Mouse (Mus musculus) embryonic facial prominence, embryonic 14.5 days (tissue): ENCODE results near the gene Lrrc72. TPM values are rescaled to one million over a fixed set of nuclear protein-coding genes. Genes with fewer than 3 reads are reported as not detected.

Experiments
- ATAC-seq: fragments of 200-750 bp; cut with Nextera tagmentation; 2 replicates; pipeline ENCODE4 v1.8.0; 2017; ENCODE audit warnings: low read depth, moderate number of reproducible peaks, moderate TSS enrichment
- DNase-seq: peaks from one replicate; pipeline ENCODE4 v3.0.0-alpha.2; 2015; ENCODE audit warnings: low spot score
- H3K27ac ChIP-seq: fragments of 300-500 bp; sonication (generic); replicated peaks from 2 replicates; pipeline ENCODE4 v1.5.1; 2014; ENCODE audit warnings: low read depth, mild to moderate bottlenecking, low read length, moderate library complexity
- H3K27me3 ChIP-seq: fragments of 300-500 bp; sonication (generic); replicated peaks from 2 replicates; pipeline ENCODE4 v1.6.1; 2014; ENCODE audit warnings: low read length; ENCODE audit not compliant: control insufficient read depth, insufficient read depth
- H3K36me3 ChIP-seq: fragments of 300-500 bp; sonication (generic); 2 replicates; pipeline ENCODE4 v1.6.1; 2014; ENCODE audit warnings: low read length, mixed read lengths; ENCODE audit not compliant: control insufficient read depth, insufficient read depth
- H3K4me1 ChIP-seq: fragments of 300-500 bp; sonication (generic); 2 replicates; pipeline ENCODE4 v1.6.1; 2014; ENCODE audit warnings: antibody characterized with exemption, low read length; ENCODE audit not compliant: control insufficient read depth, insufficient read depth
- H3K4me2 ChIP-seq: fragments of 300-500 bp; sonication (generic); 2 replicates; pipeline ENCODE4 v1.6.1; 2014; ENCODE audit warnings: low read depth, mild to moderate bottlenecking, low read length, moderate library complexity, mixed read lengths
- H3K4me3 ChIP-seq: fragments of 300-500 bp; sonication (generic); 2 replicates; pipeline ENCODE4 v1.5.1; 2014; ENCODE audit warnings: low read depth, mild to moderate bottlenecking, low read length
- H3K9ac ChIP-seq: fragments of 300-500 bp; sonication (generic); 2 replicates; pipeline ENCODE4 v1.6.1; 2014; ENCODE audit warnings: low read depth, mild to moderate bottlenecking, low read length, moderate library complexity, mixed read lengths
- H3K9me3 ChIP-seq: fragments of 300-500 bp; sonication (generic); 2 replicates; pipeline ENCODE4 v1.6.1; 2016; ENCODE audit warnings: low read length; ENCODE audit not compliant: control insufficient read depth
- WGBS: fragments of 180-500 bp; shearing (Covaris S2); extraction: QIAGEN DNeasy Blood & Tissue Kit; methylation state at CpG from one replicate; pipeline ENCODE4 v1.1.7; 2014; 5-methylcytosine and 5-hydroxymethylcytosine counted together
- polyA plus RNA-seq: library from polyadenylated mRNA; unstranded; fragments of >200 nt; fragmentation: Nextera tagmentation; extraction: Ambion mirVana; gene quantifications from 2 replicates; pipeline ENCODE4 v1.2.1, GENCODE M21; 2014

The Lrrc72 gene
- polyA plus RNA-seq, 1 experiment from 2014 or later = not detected

DNA sequence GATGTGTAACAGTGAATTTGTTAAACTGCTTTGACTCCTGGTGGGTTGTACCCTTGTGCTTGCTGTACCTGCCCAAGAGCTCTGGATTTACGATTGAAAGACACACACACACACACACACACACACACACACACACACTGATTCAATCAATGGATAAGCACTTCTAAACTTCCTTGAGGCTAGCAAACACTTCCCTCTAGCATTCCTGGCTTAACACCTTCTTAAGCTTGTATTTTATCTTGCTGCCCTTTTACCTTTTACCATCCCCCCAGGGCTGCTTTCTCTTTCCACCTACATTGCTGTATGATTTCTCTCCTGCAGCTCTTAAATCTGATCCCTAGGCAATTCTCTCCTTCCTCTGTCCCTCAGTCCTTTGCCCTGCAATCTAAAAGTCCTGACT is 87.9 kb downstream of the Lrrc72 start:
- H3K4me1 ChIP-seq = peaks cover 4% of the 10 kb centered on the region; the same call in 1 of the 2 replicates
- H3K9ac ChIP-seq = no peak overlapping the region
- no peak overlapping the region for H3K27ac ChIP-seq
- WGBS = 40% methylated on average over 1 of the region's 1 CpGs
- no peak for ATAC-seq
- H3K4me3 ChIP-seq = no peak overlapping the region
- no peak for DNase-seq
- H3K4me2 ChIP-seq = no peak overlapping the region
- no peaks in the 10 kb centered on the region for H3K27me3 ChIP-seq
- H3K36me3 ChIP-seq = peaks cover 20% of the 10 kb centered on the region
- H3K9me3 ChIP-seq = no peaks in the 10 kb centered on the region

DNA sequence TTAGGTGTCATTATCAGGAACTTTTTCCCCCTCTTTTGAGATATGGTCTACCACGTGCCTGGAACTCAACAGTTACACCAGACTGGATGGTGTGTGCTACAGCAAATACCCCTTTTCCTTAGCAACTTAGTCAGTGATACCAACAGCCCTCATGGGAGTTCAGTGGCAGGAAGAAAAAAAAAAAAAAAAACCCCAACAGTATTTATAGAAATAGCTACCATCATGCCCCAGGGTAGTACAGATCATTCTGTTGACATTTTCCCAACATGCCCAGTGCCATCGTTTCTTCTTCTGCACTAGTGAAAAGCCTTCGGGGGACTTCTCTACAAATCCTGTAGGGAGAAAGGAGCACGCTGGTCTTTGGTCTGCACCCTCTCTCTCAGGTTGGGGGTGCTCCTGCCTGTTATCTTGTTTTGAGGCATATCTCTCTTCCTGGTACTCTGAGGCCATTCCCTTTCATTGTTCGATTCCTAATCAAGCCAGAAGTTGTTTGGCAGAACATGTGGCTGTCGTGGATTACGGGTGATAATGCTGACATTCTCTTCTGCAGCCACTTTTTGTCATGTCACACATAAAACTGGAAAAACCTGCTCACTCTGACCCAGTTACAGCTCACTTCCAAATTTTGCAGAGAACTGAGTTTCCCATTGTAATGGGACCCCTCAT is 88.9 kb downstream of the Lrrc72 start:
- Histone ChIP-seq H3K9me3 (no peaks in the 10 kb centered on the region), H3K27me3 (no peaks in the 10 kb centered on the region), H3K9ac (no peak overlapping the region), H3K36me3 (peaks cover 19% of the 10 kb centered on the region; the same call in 1 of the 2 replicates), H3K4me2 (no peak overlapping the region), H3K27ac (no peak overlapping the region), H3K4me3 (no peak overlapping the region), H3K4me1 (peaks cover 4% of the 10 kb centered on the region; the same call in 1 of the 2 replicates)
- 76% methylated on average over 7 of the region's 7 CpGs for WGBS
- ATAC-seq (no peak), DNase-seq (no peak)

Other genes with a start within 250 kb of the Lrrc72 start
- 57.3 and 57.5 TPM in 2 replicates for gene Tspan13, start 210.9 kb downstream of the Lrrc72 start, polyA plus RNA-seq
- 33.3 and 37.8 TPM in 2 replicates for gene Ankmy2, start 96.3 kb downstream of the Lrrc72 start, polyA plus RNA-seq
- 172 and 198 TPM in 2 replicates for gene Bzw2, start 95.3 kb downstream of the Lrrc72 start, polyA plus RNA-seq
- 82.8 and 83.5 TPM in 2 replicates for gene Sostdc1, start 60.7 kb upstream of the Lrrc72 start, polyA plus RNA-seq
- 11.4 and 13.6 TPM in 2 replicates for gene Ispd, start 128.1 kb upstream of the Lrrc72 start, polyA plus RNA-seq
- gene D630036H23Rik, start 128.8 kb upstream of the Lrrc72 start, polyA plus RNA-seq = 1.3 and 3.3 TPM in 2 replicates